Mouse (Mus musculus): ENCODE results near the gene Pom121l2. TPM values are rescaled to one million over a fixed set of nuclear protein-coding genes. Genes with fewer than 3 reads are reported as not detected.

Pom121l2 gene
- polyA plus RNA-seq, 1 experiment from 2014 or later: 0.32 TPM

DNA sequence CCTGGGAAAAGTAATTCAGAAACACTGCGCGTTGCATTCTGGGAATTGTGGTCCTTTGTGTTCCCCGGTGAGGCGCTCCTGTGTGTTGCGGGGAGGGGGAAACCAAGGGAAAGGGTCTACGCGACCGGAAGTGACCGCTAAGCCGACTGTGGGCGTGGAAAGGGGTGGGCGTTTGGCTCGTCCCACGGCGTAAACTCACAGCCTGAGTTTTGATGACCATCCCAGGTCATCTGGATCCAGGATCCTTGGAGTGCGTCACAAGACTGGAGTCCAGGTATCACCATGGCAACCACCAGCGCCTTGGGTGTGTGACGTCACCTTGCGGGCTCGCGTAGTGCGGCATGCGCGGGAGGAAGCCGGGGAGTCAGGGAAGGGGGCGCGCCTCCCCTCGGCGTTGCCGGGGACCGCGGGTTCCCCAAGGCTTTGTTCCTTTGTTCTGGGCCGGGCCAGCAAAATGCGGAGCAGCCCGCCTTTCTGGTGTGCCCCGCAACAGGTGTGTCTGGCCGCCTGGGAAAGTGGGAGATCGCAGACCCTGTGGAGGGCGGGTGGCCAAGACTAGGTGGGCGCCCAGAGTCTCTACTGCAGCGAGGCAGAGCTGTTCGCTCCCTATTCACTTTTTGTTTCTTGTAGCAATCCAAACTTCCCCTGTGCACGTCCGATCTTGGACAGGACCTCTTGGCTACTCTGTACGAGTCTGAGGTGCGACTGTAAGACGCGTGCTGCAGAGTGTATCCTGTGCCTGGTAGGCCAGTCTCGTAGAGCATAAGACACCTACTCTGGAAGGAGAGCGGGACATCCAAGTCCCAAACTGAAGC, 35.9 kb upstream of the Pom121l2 start, which contains the start of gene Zfp184:
Gene Zfp184, plus strand, starts transcription at position 169 of the 815 bp plus-strand sequence.
- Histone ChIP-seq H3K36me3 (peaks cover 13% of the 10 kb centered on the region), H3K4me1 (peaks cover 15% of the 10 kb centered on the region), H3K27ac (peak within 1 kb of the TSS; percentile 90), H3K9me3 (no peaks in the 10 kb centered on the region), H3K4me2 (peak within 1 kb of the TSS; percentile 83), H3K27me3 (no peaks in the 10 kb centered on the region), H3K9ac (peak within 1 kb of the TSS; percentile 79), H3K4me3 (peak within 1 kb of the TSS; percentile 88)
- whole genome bisulfite sequencing: under 1% methylated on average over 50 of the region's 50 CpGs
- ATAC-seq (ENCODE audit: borderline replicate concordance, extremely low read depth, low FRiP score, low TSS enrichment): peak; percentile 93

DNA sequence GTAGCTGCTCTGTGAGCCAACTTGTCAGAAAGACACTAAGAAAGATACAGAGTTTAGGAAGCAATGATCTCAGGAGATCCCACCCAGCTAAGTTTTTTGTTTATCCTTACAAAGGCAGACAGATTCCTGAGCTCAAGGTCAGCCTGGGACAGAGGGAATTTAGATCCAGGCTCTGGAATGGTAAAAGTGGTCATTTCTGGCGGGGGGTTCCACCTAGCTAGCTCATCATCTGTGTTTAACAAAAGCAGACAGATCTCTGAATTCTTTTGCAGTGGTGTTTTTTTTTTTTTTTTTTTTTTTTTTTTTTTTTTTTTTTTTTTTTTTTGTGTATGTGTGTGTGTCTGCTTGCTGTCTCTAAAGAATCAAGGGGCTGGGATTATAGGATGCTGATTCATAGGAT, 11.7 kb upstream of the Pom121l2 start:
- no peaks in the 10 kb centered on the region for H3K27me3 ChIP-seq
- H3K27ac ChIP-seq: no peak overlapping the region
- ATAC-seq (ENCODE audit: borderline replicate concordance, extremely low read depth, low FRiP score, low TSS enrichment): no peak
- H3K36me3 ChIP-seq: no peaks in the 10 kb centered on the region
- 22% methylated on average over 1 of the region's 1 CpGs for WGBS
- no peak overlapping the region for H3K4me3 ChIP-seq
- H3K4me2 ChIP-seq: no peak overlapping the region
- no peaks in the 10 kb centered on the region for H3K9me3 ChIP-seq
- peaks cover 5% of the 10 kb centered on the region; the same call in 1 of the 2 replicates for H3K4me1 ChIP-seq
- H3K9ac ChIP-seq: no peak overlapping the region

DNA sequence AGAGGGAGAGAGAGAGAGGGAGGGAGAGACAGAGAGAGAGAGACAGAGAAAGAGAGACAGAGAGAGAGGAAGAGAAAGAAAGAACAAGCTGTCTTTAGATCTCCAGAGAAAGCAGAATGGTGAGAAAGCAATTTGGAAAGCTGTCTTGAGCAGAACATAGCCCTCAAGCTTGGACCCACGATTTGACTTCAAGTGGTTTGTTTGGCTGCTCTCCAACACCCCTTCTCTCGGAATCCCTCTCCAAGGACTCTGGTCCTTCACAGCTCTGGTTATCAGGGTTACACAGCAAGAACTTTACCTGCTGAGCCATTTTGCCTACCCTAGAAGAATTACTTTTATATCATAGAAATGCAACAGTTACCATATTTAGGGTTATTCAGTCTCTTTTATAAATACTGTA, 11.2 kb upstream of the Pom121l2 start:
- Histone ChIP-seq H3K27ac (no peak overlapping the region), H3K4me2 (no peak overlapping the region), H3K9me3 (no peaks in the 10 kb centered on the region), H3K9ac (no peak overlapping the region), H3K4me3 (no peak overlapping the region), H3K36me3 (no peaks in the 10 kb centered on the region), H3K4me1 (peaks cover 5% of the 10 kb centered on the region; the same call in 1 of the 2 replicates), H3K27me3 (no peaks in the 10 kb centered on the region)
- no peak for ATAC-seq (ENCODE audit: borderline replicate concordance, extremely low read depth, low FRiP score, low TSS enrichment)
- 17% methylated on average over 2 of the region's 2 CpGs for WGBS

DNA sequence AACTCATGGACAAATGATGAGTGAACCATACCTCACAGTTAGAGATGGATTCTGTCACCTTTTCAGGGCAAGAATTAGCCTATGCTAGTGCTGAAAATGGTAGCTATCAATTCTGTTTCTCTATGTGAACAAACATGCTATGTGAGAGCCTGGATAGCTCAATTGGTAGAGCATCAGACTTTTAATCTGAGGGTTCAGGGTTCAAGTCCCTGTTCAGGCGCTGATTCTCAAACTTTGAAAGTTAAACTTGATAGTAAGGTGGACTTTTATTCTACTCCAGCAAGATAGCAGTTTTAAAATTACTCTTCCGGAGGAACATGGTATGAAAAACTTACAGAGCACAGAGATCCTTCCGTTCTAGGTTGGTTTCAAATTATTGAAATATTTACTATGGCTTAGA, 9.4 kb upstream of the Pom121l2 start:
- WGBS: 26% methylated on average over 3 of the region's 3 CpGs
- Histone ChIP-seq H3K9me3 (no peaks in the 10 kb centered on the region), H3K9ac (no peak overlapping the region), H3K27me3 (no peaks in the 10 kb centered on the region), H3K4me3 (no peak overlapping the region), H3K4me2 (no peak overlapping the region), H3K4me1 (peaks cover 5% of the 10 kb centered on the region; the same call in 1 of the 2 replicates), H3K27ac (no peak overlapping the region), H3K36me3 (no peaks in the 10 kb centered on the region)
- no peak for ATAC-seq (ENCODE audit: borderline replicate concordance, extremely low read depth, low FRiP score, low TSS enrichment)

DNA sequence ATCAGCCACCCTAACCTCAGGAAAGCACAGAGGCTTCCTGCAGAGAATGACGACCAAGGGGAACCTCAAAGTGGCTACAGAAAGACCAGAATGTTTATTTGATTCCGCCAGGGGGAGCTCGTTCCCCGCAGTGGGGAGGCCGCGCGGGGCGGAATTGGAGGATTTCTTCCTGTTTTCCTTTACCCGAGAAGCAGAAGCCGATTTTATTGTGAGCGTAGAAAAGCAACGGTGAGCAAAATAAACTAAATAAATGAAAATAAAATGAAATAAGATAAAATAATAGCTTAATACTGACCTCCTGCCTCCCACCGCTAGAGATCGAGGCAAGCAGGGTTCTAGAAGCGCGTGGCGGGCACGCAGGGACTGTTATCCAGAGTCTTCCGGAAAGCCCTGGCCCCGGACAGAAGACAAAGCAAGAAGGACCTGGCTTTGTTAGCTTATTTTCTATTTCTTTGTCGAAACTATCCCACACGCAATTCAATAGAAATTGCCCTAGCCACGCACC, 6.7 kb upstream of the Pom121l2 start:
- peak overlapping the region; percentile 55 for H3K4me3 ChIP-seq
- no peaks in the 10 kb centered on the region for H3K36me3 ChIP-seq
- 0% methylated on average over 23 of the region's 23 CpGs for WGBS
- peak overlapping the region; percentile 64 for H3K9ac ChIP-seq
- H3K27ac ChIP-seq: peak overlapping the region; percentile 80
- H3K27me3 ChIP-seq: peaks cover 3% of the 10 kb centered on the region; the same call in 1 of the 2 replicates
- H3K9me3 ChIP-seq: no peaks in the 10 kb centered on the region
- ATAC-seq (ENCODE audit: borderline replicate concordance, extremely low read depth, low FRiP score, low TSS enrichment): peak; percentile 85
- peaks cover 5% of the 10 kb centered on the region; the same call in 1 of the 2 replicates for H3K4me1 ChIP-seq
- H3K4me2 ChIP-seq: peak overlapping the region; percentile 40

DNA sequence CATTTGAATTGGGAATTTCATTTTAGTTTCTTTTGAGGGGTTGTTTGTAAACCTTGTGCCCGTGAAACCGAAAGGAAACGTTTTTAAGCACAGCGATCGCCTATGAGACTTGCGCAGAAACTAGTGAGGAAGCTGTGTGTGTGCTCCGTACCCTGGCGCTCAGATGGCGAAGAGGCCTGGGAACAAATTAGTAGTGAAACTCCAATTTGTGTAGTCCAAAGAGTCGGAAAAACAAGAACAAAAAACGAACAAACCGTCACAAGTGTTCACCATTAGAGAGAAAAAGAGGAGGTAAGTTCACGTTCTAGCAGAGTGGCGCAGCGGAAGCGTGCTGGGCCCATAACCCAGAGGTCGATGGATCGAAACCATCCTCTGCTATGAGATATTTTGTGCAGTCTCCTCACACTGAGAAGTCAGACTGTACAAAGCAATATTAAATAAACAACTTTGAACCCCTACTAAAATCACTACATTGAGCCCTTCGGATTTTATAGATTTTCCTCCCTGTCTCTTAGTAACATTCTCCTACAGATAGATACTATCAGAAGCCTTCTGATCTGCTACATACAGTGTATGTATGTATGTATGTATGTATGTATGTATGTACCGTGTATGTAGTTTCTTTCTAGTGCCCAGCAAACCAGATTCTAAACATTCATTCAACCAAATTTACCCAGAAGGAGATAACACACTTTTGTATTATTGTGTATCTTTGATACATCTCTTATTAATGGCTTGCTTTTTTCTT, 6.1 kb upstream of the Pom121l2 start:
- ATAC-seq (ENCODE audit: borderline replicate concordance, extremely low read depth, low FRiP score, low TSS enrichment): peak; percentile 94
- Histone ChIP-seq H3K4me2 (peak overlapping the region; percentile 40), H3K36me3 (no peaks in the 10 kb centered on the region), H3K9me3 (no peaks in the 10 kb centered on the region), H3K9ac (peak overlapping the region; percentile 64), H3K4me3 (peak overlapping the region; percentile 55), H3K27me3 (peaks cover 4% of the 10 kb centered on the region; the same call in 1 of the 2 replicates), H3K4me1 (peaks cover 5% of the 10 kb centered on the region; the same call in 1 of the 2 replicates), H3K27ac (peak overlapping the region; percentile 80)
- 4% methylated on average over 20 of the region's 20 CpGs for WGBS

DNA sequence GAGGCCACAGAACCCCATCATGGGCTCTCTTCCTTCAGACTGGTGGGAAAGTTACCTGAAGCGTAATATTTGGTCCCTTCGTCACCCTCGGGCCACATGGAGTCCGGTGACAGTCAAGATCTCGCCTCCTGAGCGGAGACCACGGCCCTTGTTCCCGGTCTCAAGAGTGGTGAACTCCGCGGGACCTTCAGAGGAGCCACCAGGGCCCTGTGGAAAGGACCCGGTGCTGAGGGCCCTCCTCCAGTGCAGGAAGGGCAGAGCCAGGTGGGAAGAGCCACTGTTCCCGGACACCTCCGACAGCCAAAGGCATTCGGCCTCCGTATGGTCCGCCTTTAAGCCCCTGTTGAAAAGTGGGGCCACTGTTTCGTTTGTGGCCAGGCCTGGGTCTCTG, 804 bp downstream of the Pom121l2 start:
- Histone ChIP-seq H3K9me3 (no peaks in the 10 kb centered on the region), H3K4me1 (peaks cover 6% of the 10 kb centered on the region), H3K9ac (peak overlapping the region; percentile 72), H3K4me3 (peak overlapping the region; percentile 57), H3K4me2 (peak overlapping the region; percentile 97), H3K36me3 (no peaks in the 10 kb centered on the region), H3K27me3 (peaks cover 37% of the 10 kb centered on the region; the same call in 1 of the 2 replicates), H3K27ac (no peak overlapping the region)
- WGBS: 6% methylated on average over 17 of the region's 17 CpGs
- ATAC-seq (ENCODE audit: borderline replicate concordance, extremely low read depth, low FRiP score, low TSS enrichment): peak; percentile 67; the same call in 1 of the 2 replicates

DNA sequence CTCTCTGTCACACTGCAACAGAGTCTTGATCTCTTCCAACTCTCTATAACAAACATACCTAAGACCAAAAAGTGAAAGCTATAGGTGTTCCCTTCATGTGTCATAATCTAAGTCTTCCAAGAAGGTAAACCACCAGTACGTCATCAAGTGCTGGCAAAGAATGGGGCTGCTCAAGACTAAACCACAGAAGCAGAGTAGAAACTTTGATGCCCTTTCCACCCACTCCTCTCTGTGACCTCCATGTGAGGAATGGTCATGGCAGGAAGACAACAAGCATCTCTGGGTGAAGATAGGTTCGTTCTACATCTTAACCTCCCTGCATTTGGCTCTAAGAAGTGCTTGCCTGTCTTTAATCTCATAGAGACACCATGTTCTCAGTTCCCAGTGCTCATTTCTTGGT, 3.5 kb downstream of the Pom121l2 start:
- peaks cover 6% of the 10 kb centered on the region for H3K4me1 ChIP-seq
- no peak overlapping the region for H3K4me2 ChIP-seq
- no peaks in the 10 kb centered on the region for H3K9me3 ChIP-seq
- no peak overlapping the region for H3K4me3 ChIP-seq
- ATAC-seq (ENCODE audit: borderline replicate concordance, extremely low read depth, low FRiP score, low TSS enrichment): no peak
- no peak overlapping the region for H3K27ac ChIP-seq
- no peak overlapping the region for H3K9ac ChIP-seq
- peaks cover 34% of the 10 kb centered on the region; the same call in 1 of the 2 replicates for H3K27me3 ChIP-seq
- no peaks in the 10 kb centered on the region for H3K36me3 ChIP-seq
- 82% methylated on average over 2 of the region's 2 CpGs for WGBS

DNA sequence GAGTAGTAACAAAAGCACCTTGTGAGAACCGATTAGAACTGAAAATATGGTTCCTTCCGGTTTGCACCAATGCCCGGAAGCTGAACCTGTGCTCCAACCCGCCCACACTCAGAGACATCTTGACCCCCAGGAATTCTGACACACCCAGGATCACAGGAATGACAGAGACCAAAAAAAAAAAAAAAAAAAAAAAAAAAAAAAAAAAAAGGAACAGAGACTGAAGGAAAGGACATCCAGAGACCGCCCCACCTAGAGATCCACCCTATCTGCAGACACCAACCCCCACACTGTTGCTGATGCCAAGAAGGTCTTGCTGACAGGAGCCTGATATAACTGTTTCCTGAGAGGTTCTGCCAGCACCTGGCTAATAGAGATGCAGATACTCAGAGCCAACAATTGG, 11.6 kb downstream of the Pom121l2 start:
- Histone ChIP-seq H3K4me1 (peaks cover 14% of the 10 kb centered on the region), H3K27ac (no peak overlapping the region), H3K9ac (no peak overlapping the region), H3K36me3 (no peaks in the 10 kb centered on the region), H3K9me3 (no peaks in the 10 kb centered on the region), H3K27me3 (peaks cover 25% of the 10 kb centered on the region), H3K4me2 (no peak overlapping the region), H3K4me3 (no peak overlapping the region)
- 76% methylated on average over 5 of the region's 5 CpGs for WGBS
- ATAC-seq (ENCODE audit: borderline replicate concordance, extremely low read depth, low FRiP score, low TSS enrichment): no peak

DNA sequence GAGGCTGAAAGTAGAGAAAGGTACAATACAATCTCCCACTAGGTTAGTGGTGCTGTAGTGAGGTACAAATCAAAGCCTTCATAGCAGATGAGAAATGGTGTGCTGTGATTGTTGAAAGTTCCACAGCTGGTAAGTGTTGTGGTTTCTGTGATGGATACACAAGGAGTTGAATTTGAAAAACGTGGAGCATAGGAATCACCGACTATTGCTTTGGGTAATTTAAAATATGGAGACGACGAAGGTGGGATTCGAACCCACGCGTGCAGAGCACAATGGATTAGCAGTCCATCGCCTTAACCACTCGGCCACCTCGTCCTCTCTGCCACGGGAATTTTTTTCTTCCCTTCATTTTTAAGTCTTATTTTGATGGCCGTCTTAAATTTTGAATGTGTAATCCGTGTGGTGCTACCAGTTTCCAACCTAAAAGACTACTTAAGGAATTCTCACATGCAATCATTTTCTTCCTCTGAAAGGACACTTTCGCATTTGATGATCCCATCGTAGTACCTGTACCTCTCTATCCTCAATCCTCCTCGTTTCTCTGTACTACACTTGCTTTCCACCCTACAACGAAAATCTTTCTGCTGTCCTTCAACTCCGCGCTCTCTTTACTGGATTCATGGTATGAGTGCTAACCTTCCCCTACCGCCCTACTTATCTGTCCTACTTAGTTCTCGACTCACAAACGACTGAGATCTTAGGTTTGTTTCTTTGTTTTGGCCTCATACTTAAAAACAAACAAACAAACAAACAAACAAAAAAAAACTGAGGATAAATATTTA, 13.2 kb downstream of the Pom121l2 start:
- no peaks in the 10 kb centered on the region for H3K9me3 ChIP-seq
- H3K27me3 ChIP-seq: peaks cover 41% of the 10 kb centered on the region
- peak overlapping the region; percentile 40 for H3K4me2 ChIP-seq
- WGBS: 3% methylated on average over 22 of the region's 22 CpGs
- H3K27ac ChIP-seq: no peak overlapping the region
- ATAC-seq (ENCODE audit: borderline replicate concordance, extremely low read depth, low FRiP score, low TSS enrichment): no peak
- no peak overlapping the region for H3K4me3 ChIP-seq
- H3K36me3 ChIP-seq: no peaks in the 10 kb centered on the region
- H3K4me1 ChIP-seq: peaks cover 14% of the 10 kb centered on the region
- no peak overlapping the region for H3K9ac ChIP-seq

DNA sequence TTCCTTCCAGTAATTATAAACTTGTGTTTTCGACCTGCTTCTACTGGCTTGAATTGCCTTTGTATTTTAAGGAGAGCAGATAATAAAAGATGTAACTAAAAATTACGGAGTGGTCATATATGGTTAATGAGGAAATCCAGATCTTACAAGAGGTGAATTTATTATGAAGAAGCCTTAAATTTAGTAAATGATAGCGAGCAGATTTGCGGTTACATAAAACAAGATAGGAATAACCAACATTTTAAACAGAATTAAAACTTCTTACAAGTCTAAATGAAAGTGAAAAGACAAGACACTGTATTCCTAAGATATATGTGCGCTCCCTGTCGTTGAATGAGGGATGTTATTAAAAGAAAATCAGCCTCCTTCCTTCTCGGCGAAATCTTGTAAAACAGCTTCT, 13.9 kb downstream of the Pom121l2 start:
- no peaks in the 10 kb centered on the region for H3K9me3 ChIP-seq
- no peaks in the 10 kb centered on the region for H3K36me3 ChIP-seq
- H3K9ac ChIP-seq: peak overlapping the region; percentile 13; the same call in 1 of the 2 replicates
- ATAC-seq (ENCODE audit: borderline replicate concordance, extremely low read depth, low FRiP score, low TSS enrichment): no peak
- WGBS: 5% methylated on average over 8 of the region's 8 CpGs
- H3K4me2 ChIP-seq: peak overlapping the region; percentile 60
- H3K27me3 ChIP-seq: peaks cover 49% of the 10 kb centered on the region
- peak overlapping the region; percentile 37 for H3K4me3 ChIP-seq
- H3K4me1 ChIP-seq: peaks cover 14% of the 10 kb centered on the region
- no peak overlapping the region for H3K27ac ChIP-seq

Measured in lung, embryonic 15.5 days (tissue).